Mouse (Mus musculus) cerebellum, adult 9-10 months (tissue): ENCODE results near the gene Dmtf1.
A peak's percentile ranks its signal among the peaks of the same experiment; 100 is the strongest.

ENCODE experiments used
- DNase-seq: peaks from one replicate; pipeline ENCODE4 v3.0.0; 2022

The Dmtf1 gene

GRCm38 (mm10) chr5:9107296-9108089 lies 54.1 kb downstream of the Dmtf1 start:
- DNase-seq, result no peak

GRCm38 (mm10) chr5:9106806-9107205 lies 54.8 kb downstream of the Dmtf1 start:
- no peak for DNase-seq

GRCm38 (mm10) chr5:9103958-9104357 lies 57.6 kb downstream of the Dmtf1 start:
- DNase-seq, result no peak

GRCm38 (mm10) chr5:9102696-9103095 lies 58.9 kb downstream of the Dmtf1 start:
- no peak for DNase-seq

- peak; percentile 71 for DNase-seq
These were observed 60.5 kb downstream of the Dmtf1 start for GRCm38 (mm10) chr5:9100849-9101801.

- DNase-seq, result peak; percentile 88
These were observed 61.2 kb downstream of the Dmtf1 start, which contains the start of gene Tmem243 for GRCm38 (mm10) chr5:9100207-9100848. Tmem243 (plus strand) TSS chr5:9100668.

GRCm38 (mm10) chr5:9093490-9093889 lies 68.1 kb downstream of the Dmtf1 start:
- no peak for DNase-seq

GRCm38 (mm10) chr5:9092716-9093115 lies 68.9 kb downstream of the Dmtf1 start:
- no peak for DNase-seq

- no peak for DNase-seq
These were observed 71.0 kb downstream of the Dmtf1 start for GRCm38 (mm10) chr5:9090493-9091106.

GRCm38 (mm10) chr5:9086924-9087719 lies 74.5 kb downstream of the Dmtf1 start:
- no peak for DNase-seq

GRCm38 (mm10) chr5:9079773-9080501 lies 81.6 kb downstream of the Dmtf1 start:
- DNase-seq, result no peak

- peak; percentile 10 for DNase-seq
These were observed 88.3 kb downstream of the Dmtf1 start for GRCm38 (mm10) chr5:9073177-9073854.

- DNase-seq, result no peak
These were observed 90.2 kb downstream of the Dmtf1 start for GRCm38 (mm10) chr5:9071360-9071759.

- DNase-seq, result peak; percentile 4
These were observed 91.9 kb downstream of the Dmtf1 start for GRCm38 (mm10) chr5:9069599-9070209.

GRCm38 (mm10) chr5:9068886-9069285 lies 92.7 kb downstream of the Dmtf1 start:
- peak; percentile 80 for DNase-seq
